Mouse (Mus musculus): Measurements from ENCODE around the gene Gm17455.
A peak's percentile ranks its signal among the peaks of the same experiment; 100 is the strongest.

Gm17455 gene

DNA sequence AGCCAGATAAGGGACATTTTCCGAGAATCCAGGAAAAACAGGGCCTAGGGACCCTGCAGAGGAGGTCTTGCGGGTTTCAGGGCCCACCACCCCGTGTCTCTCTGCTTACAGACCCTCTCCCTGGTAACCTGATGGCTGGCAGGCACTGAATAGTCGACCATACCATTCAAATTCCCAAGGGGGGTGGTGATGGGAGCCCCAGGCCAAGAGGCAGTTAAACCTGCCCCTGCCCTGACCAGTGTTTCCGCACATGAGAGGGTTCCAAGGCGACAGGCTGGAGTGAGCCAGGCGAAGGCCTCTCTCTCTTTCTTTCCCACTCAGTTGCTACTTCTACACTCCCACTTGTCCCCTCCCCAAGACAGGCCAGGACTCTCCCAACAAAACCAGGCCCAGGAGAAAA is at the start of gene Gm17455:
Gm17455 (plus strand) TSS at position 278 of the 400 bp plus-strand sequence.
- DNase-seq (ENCODE audit: low read depth, low spot score): no peak

DNA sequence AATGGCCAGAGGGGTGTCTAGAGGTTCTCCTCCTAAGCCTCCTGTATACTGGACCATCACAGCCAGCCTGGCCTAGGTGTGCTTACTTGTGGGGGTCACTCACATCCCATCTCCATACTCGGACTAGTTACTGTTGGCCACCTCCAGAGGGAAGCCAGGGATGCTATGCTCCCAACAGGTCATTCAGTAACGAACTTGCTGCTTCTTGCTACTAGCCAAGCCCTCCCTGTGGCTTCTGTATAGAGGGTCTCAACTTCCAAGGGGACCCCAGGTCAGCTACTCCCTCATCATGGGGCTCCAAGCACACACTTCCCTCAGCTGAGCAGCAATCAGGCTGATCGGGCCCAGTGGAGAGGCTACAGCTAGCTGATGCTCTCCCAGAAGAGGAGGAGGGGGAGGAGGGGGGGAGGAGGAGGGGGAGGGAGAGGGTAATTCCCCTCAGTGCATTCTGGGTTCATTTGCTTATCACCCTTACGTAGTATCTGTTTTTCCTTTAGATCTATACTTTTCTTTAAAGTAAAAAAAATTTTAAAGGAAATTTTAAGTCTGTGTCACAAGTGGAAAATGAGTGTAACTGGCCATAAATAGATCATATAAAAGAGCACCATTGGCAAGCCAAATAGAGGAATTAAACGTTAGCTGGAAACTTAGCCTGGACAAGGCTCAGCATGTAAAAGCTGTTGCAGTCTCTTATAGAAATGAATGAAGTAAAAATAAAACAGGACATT is 49.3 kb upstream of the Gm17455 start:
- DNase-seq (ENCODE audit: low read depth, low spot score): no peak

DNA sequence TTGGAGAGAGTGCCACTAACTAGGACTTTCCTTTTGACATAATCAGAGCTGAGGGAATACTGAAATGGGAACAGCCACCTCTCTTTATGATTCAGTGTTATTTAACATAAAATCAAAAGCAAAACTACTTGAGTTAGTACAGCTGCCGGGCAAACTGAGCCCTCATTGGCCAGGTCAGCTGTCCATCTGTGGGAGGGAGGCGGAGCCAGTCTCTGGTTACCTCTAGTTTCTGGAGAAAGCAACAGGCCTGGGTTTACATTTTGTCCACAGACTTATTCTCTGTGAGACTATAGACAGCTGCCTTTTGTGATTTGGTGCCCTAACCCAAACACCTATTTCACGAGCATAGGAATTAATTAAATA is 48.7 kb upstream of the Gm17455 start:
- peak; percentile 86 for DNase-seq (ENCODE audit: low read depth, low spot score)

DNA sequence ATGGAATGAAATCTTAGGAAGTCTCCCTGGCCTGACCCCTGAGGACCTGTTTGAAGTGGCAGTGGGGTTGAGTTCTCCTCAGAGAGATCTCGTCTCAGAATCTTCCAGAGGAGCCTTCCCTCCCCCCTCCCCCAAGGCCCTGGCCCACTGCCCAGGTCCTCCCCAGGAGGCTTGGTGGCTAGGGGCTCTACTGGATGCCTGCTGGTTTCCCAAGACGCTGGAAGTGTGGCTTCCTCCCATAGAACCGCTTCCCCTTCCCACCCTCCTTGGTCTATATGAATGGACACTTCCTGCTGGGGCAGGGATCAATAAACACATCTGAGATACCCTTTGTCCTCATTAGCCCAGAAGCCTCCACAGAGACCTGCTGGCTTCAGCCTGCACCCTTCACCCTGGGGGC is 48.3 kb upstream of the Gm17455 start:
- DNase-seq (ENCODE audit: low read depth, low spot score): no peak

DNA sequence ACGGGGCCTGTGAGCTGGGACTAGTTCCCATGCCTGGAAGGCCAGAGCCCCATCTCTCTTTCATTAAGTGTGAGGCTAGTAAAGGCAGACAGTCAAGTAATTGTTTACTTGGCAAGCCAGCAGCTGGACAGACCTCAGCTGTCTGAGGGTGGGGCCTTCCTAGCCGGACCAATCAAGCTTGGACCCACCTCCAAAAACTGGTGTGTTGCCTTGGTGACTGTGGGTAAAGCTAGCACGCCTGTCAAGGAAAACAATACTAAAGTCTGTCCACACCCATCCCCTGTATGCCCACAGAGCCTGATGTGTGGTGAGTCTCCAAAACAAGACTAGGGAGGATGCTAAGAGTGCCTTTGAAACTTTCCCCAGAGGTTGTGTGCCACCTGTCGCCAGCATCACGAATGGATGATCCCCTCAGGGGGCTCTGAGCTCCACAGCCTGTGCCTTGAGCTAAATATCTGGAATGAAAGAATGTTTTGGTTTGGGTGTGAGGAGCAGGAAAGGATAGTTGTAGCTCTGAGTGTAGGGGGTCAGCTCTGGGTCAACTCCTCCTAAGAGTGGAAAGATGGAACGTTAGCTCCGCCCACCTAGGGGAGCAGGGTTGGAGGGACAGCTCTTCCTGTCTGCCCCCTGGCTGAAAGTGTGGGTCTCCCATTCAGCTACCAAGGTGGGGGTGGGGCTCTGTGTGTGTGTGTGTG is 47.6 kb upstream of the Gm17455 start:
- DNase-seq (ENCODE audit: low read depth, low spot score): peak; percentile 86

DNA sequence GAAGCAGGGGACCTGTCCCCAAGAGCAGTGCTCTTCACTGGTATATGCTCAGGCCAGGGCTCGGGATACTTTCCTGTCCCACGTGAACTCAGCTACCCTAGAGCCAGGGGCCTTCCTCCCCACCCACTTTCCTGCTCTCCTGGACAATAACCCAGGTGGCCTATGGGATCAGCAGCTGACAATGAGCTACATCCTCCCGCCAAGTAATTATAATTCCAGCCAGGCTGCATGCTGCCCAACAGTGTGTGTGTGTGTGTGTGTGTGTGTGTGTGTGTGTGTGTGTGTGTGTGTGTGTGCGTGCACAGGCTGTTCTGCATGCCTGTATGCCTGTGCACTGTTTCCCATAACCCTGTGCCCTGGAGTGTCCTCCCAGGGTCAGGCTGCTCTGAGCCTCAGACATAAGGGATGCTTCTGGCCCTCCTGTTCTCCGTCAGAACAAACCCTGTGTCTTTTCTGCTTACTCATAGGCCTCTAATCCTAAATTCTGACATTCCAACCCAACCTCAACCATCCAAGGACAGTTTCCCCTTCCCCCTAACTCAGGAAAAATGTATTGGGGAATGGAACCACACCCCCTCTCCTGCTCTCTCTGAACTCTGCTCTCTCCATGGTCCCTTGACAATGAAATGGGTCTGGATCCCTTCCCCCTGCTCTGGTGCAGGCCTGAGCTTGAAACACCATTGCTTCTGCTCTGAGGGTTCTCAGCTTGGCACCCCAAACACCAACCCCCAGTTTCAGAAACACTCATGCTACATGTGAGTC is 46.1 kb upstream of the Gm17455 start:
- no peak for DNase-seq (ENCODE audit: low read depth, low spot score)

DNA sequence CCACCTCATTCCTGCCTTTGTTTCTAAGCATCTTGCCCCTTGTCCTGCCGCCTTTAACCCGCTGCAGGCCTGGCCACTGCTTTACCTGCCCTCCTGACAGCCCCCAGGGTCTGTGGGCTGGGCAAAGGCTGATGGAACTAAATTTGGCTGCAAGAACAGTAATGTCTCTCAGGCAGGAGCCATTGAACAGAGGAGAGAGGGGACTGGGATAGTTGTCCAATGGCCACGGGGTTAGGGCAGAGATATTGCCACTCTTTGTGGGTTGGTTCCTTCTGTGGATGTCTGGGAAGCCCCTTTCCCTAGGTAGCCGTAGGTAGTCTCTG is 45.6 kb upstream of the Gm17455 start:
- no peak for DNase-seq (ENCODE audit: low read depth, low spot score)

DNA sequence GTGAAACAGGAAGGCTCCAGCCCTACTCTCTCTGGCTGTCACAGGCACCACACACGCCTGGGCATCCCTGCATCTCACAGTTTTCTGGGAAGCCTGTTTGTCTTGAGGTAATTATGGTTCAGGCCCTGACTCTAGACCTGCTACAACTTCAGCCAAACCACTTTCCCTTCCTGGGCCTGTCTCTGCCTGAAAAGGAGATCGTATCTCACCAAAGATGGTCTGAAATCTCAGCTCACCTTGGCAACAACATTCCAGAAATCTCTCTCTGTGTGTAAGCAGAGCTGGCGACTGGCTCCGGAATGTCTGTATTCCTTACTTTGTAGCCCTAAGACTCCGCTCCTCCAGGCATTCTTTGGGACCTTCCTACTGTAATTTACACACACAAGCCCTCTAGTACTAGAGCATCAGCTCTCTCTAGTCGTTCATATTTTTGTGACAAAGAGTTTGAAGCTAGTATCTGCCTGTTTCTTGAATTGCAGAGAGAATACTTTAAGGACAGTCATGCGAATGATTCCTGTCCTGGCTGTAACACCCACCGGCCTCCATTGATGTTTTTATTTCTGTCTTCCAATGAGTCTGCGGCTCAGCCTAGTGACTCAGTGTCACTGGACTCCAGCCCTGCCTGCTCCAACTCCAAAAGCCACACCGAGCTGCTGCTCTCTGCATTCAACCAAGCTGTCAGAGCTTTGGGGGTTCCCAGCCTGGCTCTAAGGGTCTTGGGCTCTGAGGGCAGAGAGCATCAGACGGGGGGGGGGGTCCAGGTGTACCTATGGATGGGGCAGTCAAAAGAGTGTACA is 44.4 kb upstream of the Gm17455 start:
- DNase-seq (ENCODE audit: low read depth, low spot score): no peak

DNA sequence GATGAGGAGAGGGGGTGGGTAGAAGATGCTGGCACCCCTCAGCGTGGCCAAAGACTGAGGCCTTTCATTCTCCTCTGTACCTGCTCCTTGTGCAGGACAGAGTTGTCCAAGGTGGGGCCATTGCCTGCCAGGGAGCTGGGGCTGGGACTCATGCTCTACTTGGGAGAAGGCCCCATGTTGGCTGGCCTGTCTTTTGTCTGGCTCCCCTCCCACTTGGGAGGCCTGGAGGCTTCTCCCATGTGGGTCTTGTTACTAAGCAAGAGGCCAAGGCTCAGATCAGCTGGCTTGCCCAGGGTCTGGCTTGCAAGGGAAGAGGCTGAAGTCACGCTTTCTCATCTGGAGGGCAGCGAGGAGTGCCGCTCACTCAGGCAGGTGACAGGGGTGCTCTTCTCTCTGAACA is 42.1 kb upstream of the Gm17455 start:
- peak; percentile 78 for DNase-seq (ENCODE audit: low read depth, low spot score)

DNA sequence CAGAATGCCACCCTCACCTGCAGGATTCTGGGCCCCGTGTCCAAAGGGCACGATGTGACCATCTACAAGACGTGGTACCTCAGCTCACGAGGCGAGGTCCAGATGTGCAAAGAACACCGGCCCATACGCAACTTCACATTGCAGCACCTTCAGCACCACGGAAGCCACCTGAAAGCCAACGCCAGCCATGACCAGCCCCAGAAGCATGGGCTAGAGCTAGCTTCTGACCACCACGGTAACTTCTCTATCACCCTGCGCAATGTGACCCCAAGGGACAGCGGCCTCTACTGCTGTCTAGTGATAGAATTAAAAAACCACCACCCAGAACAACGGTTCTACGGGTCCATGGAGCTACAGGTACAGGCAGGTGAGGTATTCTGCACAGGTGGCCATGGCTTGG is 41.6 kb upstream of the Gm17455 start:
- DNase-seq (ENCODE audit: low read depth, low spot score): no peak

DNA sequence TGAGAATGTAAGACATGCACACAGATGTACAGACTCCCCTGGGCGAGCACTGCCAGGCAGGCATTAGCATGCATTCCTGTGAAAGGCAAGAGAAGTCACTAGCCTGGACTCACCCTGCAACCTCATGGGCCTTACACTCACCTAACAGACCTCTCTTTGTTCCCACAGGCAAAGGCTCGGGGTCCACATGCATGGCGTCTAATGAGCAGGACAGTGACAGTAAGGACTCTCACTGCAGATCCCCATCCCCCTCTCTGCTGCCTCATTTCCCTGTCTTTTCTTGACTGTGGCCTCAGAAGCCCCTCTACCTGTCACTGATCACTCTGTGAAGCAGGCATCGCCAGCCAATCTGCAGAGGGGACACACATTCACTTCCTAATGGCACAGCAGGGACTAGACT is 40.8 kb upstream of the Gm17455 start:
- no peak for DNase-seq (ENCODE audit: low read depth, low spot score)

DNA sequence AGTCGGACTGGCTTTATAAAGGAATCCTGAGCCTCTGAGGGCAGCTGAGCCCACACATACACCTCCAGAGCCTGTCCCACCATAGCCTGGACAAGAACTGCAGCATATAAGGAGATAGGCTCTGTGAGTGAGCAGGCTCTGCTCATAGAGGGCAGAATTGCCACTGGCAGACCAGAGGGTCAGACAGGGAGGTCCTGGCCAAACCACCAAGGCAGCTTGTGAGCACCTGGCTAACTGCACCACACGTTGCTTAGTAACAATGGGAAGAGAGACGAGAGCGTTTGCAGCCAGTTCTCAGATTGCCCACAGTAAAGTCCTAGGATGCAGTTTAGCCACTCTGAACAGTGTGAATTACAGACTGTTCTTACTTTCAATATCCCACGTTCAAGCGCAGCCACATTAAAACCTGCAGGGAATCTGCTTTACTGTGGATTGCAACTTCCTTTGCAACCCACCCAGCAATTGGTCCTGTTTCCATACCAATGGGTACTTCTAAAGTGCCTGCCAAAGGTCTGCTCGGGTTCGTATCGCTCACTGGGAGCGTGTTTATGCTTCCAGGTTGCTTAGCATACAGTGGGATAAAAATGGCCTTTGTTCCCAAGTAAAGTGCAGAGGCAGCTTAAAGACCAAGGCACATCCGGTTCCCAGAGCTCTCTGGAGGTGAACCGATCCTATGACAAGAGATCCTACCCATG is 37.8 kb upstream of the Gm17455 start:
- DNase-seq (ENCODE audit: low read depth, low spot score): no peak

DNA sequence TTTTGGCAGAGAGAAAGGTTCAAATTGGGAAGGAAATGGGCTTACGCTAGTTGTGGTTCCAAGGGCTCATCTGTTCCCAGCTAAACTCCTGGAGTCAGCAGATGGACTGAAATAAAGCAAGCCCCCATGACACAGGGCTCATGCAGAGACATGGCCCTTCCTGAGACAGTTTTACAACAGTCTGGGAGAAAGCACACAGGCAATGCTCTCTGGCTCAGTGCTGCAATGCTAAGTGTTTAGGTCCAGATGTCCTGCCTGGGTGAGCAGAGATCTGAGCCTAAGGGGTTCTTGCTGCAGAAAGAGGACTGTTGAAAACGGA is 37.3 kb upstream of the Gm17455 start:
- DNase-seq (ENCODE audit: low read depth, low spot score): no peak

DNA sequence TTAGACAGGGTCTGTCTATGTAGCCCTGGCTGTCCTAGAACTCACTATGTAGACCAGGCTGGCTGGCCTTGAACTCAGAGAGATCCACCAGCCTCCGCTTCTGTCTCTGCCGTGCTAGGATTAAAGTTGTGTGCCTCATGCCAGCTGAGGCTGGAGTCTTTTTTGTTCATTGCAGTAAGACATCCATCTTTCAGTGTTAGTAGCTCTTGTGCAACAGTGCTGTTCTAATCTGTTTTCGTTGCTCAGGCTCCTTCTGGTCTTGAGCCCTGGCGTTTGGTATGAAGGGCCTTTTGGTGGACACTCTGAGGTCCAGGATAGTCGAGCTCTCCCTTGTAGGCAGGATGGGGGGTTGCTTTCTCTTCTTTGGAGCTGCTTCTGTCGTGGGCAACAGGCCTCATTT is 36.1 kb upstream of the Gm17455 start:
- DNase-seq (ENCODE audit: low read depth, low spot score): no peak

DNA sequence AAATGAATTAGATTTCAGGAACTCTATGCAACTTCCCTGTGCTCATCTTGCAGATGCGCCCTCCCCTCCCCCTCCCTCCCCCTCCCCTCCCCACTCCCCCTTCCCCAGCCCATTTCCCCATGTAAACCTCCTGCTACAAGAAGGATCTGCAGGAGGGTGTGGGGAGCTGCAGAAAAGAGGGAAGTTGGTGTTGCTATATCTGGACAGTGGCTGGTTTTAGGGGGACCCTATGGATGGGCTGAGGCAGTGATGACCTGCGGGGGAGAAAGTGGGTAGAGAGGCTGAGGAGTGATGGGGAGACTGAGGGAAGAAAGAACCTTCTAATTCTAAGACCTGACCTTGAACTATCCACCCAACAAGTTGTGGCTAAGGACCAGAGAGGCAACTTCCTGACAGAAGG is 32.4 kb upstream of the Gm17455 start:
- DNase-seq (ENCODE audit: low read depth, low spot score): no peak

DNA sequence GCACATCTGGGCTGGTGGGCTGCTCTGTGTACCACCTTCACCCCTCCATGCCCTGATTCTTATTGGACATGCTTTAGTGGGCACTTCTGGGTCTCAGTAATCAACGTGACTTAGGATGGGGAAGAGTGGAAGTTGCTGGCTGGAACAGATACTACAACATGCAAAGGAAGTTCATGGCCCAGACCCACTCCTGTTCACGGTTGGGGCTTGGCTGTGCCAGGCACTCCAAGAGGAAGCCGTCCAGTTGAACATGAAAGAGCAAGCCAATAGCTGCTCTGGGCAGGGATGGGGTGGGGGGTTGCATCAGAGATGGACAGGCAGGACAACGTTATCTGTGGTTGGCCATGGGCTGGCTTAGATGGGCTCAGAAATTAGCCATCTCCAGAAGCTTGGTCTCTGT is 31.6 kb upstream of the Gm17455 start:
- DNase-seq (ENCODE audit: low read depth, low spot score): no peak

DNA sequence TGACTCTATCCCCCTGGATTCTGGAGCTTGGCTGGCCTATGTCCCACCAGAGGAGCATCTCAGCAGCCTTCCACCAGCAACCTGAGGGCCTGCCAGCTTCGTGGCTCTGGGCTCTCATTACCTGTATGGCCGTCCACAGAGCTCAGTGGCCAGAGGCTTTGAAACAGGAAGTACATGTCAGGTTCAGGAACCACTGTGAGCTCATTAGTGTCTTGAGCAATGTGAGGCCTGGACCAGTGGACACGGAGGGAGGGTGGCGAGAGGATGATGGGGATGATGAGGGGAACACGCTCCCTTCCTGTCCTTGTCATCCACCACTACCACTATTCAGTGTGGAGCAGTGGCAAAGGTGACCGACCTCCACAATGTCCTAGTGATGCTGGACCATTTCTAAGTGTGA is 30.1 kb upstream of the Gm17455 start:
- DNase-seq (ENCODE audit: low read depth, low spot score): no peak

DNA sequence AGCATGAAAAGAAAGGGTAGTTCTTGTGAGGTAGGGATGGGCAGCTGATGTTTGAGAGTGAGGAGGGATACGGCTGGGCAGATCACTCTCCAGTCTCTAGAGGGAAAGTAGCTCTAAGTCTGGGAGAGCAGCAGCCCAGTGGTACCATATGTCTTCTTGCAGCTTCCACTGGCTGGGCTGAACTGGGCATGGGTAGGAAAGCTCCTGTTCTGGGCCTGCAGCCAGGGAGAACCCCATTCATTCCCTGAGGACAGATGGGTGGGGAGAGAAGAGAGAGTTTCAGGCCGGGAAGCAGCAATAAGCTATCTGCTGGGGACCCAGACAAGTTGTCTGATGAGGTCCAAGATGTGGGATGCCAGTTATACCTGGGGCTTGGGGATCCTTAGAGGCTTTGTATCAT is 29.4 kb upstream of the Gm17455 start:
- DNase-seq (ENCODE audit: low read depth, low spot score): no peak

DNA sequence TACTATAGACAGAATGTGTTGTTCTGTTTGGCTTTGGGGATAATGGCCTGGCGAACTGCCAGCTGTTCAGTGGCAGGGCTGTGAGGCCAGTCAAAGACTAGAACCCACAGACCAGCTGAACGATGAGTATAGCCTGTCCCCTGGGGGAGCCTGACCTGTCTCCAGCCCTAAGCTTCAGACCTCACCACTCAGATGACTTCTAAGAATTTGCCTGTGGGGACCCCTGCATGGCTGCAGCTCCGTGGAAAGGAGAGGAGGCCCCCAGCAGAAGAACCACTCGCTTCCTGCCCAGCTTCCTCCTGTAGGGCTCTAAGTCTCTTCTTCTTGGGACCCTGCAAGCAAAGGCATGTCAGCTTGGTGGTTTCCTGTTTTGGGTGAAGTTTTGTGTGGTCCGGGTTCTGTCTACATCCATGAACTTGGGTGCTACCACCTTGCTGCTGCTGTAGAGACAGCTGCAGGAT is 28.9 kb upstream of the Gm17455 start:
- DNase-seq (ENCODE audit: low read depth, low spot score): no peak

DNA sequence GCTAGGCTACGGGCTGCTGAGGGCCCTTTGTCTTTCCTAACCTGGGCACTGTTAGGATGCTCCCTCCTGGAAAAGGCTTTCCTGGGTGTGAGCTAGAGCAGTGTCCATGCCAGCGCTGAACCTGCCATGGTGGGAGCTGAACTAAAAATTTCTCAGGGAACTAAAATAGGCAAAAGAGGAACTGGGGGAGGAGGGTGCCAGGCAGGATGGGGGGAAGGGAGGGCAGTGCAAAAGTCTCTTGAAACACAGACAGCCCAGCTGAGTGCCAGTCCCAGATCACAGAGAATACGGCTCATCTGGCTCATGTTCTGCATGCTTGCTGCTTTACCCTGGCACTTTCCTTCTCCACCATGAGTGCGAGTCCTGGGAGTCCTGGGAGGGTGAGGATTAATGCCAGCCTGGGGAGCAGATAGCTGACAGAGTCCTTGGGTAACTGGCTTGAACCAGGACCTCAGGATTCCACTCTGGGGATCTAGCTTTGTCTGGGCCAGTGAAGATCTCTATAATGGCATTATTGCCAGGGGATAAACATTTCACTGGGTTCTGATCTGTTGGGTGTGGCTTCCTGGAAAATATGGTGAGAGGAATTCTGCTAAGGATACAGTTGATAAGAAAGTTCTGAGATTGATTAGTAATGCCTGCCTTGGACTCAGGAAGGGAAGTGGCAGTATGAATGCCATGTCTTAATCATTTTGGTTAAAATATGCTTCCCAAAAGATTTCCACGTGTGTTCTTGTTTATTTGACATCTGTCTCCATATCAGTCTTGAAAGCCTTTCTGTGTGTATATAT is 27.7 kb upstream of the Gm17455 start:
- no peak for DNase-seq (ENCODE audit: low read depth, low spot score)

DNA sequence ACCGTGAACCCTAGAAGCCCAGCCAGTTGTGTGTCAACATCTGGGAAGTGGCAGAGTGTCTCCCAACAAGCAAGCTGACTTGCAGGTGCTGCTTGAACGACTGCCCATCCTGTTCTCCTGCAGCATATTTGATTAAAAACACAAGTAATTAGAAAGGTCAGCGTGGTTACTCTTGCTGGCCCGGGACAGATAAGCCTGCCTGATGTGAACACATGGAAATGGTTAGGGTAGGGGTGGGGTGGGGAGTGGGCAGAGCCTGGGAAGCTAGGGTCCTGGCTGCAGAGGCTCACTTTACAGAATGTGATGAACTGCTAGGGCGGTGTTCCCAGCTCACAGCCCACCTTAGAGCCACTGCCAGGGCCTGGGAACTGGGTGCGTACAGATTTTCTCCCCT is 26.0 kb upstream of the Gm17455 start:
- DNase-seq (ENCODE audit: low read depth, low spot score): no peak

Measured in skeletal muscle tissue, adult 2 months (tissue).